Mouse (Mus musculus) CH12.LX (cell line): ENCODE data around the gene Hba-a2. TPM values are rescaled to one million over a fixed set of nuclear protein-coding genes. Genes with fewer than 3 reads are reported as not detected.

ENCODE experiments used
- DNase-seq: peaks from one replicate; pipeline ENCODE4 v3.0.0-alpha.2; 2013; ENCODE audit errors: extremely low read depth
- H3K27ac ChIP-seq: 2 replicates; pipeline ENCODE4 v1.5.1; 2012; ENCODE audit warnings: low read depth, mild to moderate bottlenecking, control low read depth, moderate library complexity; ENCODE audit not compliant: insufficient read depth
- H3K27me3 ChIP-seq: replicated peaks from 2 replicates; pipeline ENCODE3; 2012; ENCODE audit warnings: inconsistent platforms
- H3K36me3 ChIP-seq, 2 experiments: replicated peaks in 1 of 2; 2 replicates each; pipeline versions ENCODE3 to v1.6.1; 2012; ENCODE audit warnings: inconsistent platforms in 1 of 2, low read length in 1 of 2, mild to moderate bottlenecking in 1 of 2, mixed read lengths in 1 of 2, moderate library complexity in 1 of 2; ENCODE audit not compliant: control insufficient read depth in 1 of 2, insufficient read depth in 1 of 2
- H3K4me1 ChIP-seq, 2 experiments: 2 replicates each; pipeline ENCODE4 v1.6.1; 2012; ENCODE audit warnings: inconsistent platforms in 1 of 2, moderate library complexity in 1 of 2; ENCODE audit not compliant: insufficient read depth in 2 of 2, control insufficient read depth in 1 of 2
- H3K4me2 ChIP-seq: 2 replicates; pipeline ENCODE4 v1.6.1; 2012; ENCODE audit warnings: low read depth, mild to moderate bottlenecking, control low read depth; ENCODE audit not compliant: poor library complexity, insufficient read depth, severe bottlenecking
- H3K4me3 ChIP-seq, 3 experiments: fragments of 150-350 bp in 1 of 3; sonication (generic) in 1 of 3; replicated peaks in 1 of 3; 2 replicates each; pipeline versions ENCODE3 to v1.5.1; 2011 to 2012; ENCODE audit warnings: low read depth in 2 of 3, low read length in 2 of 3, mild to moderate bottlenecking in 2 of 3, moderate library complexity in 2 of 3, control low read depth in 1 of 3, improper control_type of control experiment in 1 of 3, inconsistent platforms in 1 of 3, mixed read lengths in 1 of 3; ENCODE audit not compliant: poor library complexity in 1 of 3
- H3K79me2 ChIP-seq: replicated peaks from 2 replicates; pipeline ENCODE4 v1.6.1; 2012; ENCODE audit warnings: mild to moderate bottlenecking, moderate library complexity; ENCODE audit not compliant: control insufficient read depth, poor library complexity, insufficient read depth, severe bottlenecking; ENCODE audit errors: extremely low read depth
- H3K9ac ChIP-seq: 2 replicates; pipeline ENCODE4 v1.6.1; 2012; ENCODE audit warnings: low read depth, mild to moderate bottlenecking, control low read depth, moderate library complexity; ENCODE audit not compliant: insufficient read depth
- H3K9me3 ChIP-seq: replicated peaks from 2 replicates; pipeline ENCODE3; 2012; ENCODE audit warnings: low read length, inconsistent platforms, mixed read lengths
- BHLHE40 ChIP-seq: IDR thresholded peaks from 2 replicates; pipeline ENCODE4 v1.6.1; 2011; ENCODE audit warnings: mild to moderate bottlenecking, low read depth, low read length, improper control_type of control experiment
- CHD1 ChIP-seq: IDR thresholded peaks from 2 replicates; pipeline ENCODE4 v1.6.1; 2012; ENCODE audit warnings: low read depth, low read length, improper control_type of control experiment, inconsistent platforms
- CHD2 ChIP-seq: IDR thresholded peaks from 2 replicates; pipeline ENCODE4 v1.6.1; 2011; ENCODE audit warnings: low read length, improper control_type of control experiment
- ELF1 ChIP-seq: IDR thresholded peaks from 2 replicates; pipeline ENCODE4 v1.6.1; 2014; ENCODE audit warnings: low read depth, mild to moderate bottlenecking, inconsistent platforms, low read length, improper control_type of control experiment
- EP300 ChIP-seq: IDR thresholded peaks from 2 replicates; pipeline ENCODE4 v1.6.1; 2011; ENCODE audit warnings: low read length, improper control_type of control experiment
- GABPA ChIP-seq: IDR thresholded peaks from 2 replicates; pipeline ENCODE4 v1.6.1; 2012; ENCODE audit warnings: low read depth, low read length, improper control_type of control experiment, inconsistent platforms; ENCODE audit not compliant: insufficient replicate concordance
- HCFC1 ChIP-seq: IDR thresholded peaks from 2 replicates; pipeline ENCODE4 v1.6.1; 2012; ENCODE audit warnings: low read depth, mild to moderate bottlenecking, inconsistent platforms, low read length, improper control_type of control experiment
- IRF4 ChIP-seq: IDR thresholded peaks from 2 replicates; pipeline ENCODE4 v1.6.1; 2014; ENCODE audit warnings: low read depth, mild to moderate bottlenecking, inconsistent platforms, low read length, improper control_type of control experiment
- JUN ChIP-seq: IDR thresholded peaks from 2 replicates; pipeline ENCODE4 v1.6.1; 2011; ENCODE audit warnings: low read depth, mild to moderate bottlenecking, low read length, improper control_type of control experiment, moderate library complexity; ENCODE audit not compliant: insufficient read depth
- JUND ChIP-seq: conservative IDR thresholded peaks from 2 replicates; pipeline ENCODE4 v1.6.1; 2011; ENCODE audit warnings: low read depth, low read length, improper control_type of control experiment
- MAFK ChIP-seq: IDR thresholded peaks from 2 replicates; pipeline ENCODE4 v1.6.1; 2011; ENCODE audit warnings: low read length, improper control_type of control experiment; ENCODE audit not compliant: insufficient replicate concordance
- RCOR1 ChIP-seq: conservative IDR thresholded peaks from 2 replicates; pipeline ENCODE4 v1.6.1; 2012; ENCODE audit warnings: low read depth, mild to moderate bottlenecking, inconsistent platforms, low read length, improper control_type of control experiment
- SIN3A ChIP-seq: IDR thresholded peaks from 2 replicates; pipeline ENCODE4 v1.6.1; 2012; ENCODE audit warnings: low read length, improper control_type of control experiment, inconsistent platforms
- SMC3 ChIP-seq: IDR thresholded peaks from 2 replicates; pipeline ENCODE4 v1.6.1; 2011; ENCODE audit warnings: low read depth, low read length, improper control_type of control experiment
- TCF12 ChIP-seq: IDR thresholded peaks from 2 replicates; pipeline ENCODE4 v1.6.1; 2014; ENCODE audit warnings: low read depth, mild to moderate bottlenecking, inconsistent platforms, low read length, improper control_type of control experiment
- ZC3H11A ChIP-seq: IDR thresholded peaks from 2 replicates; pipeline ENCODE4 v1.6.1; 2012; ENCODE audit warnings: low read depth, mild to moderate bottlenecking, inconsistent platforms, low read length, improper control_type of control experiment
- ZNF384 ChIP-seq: IDR thresholded peaks from 2 replicates; pipeline ENCODE4 v1.6.1; 2012; ENCODE audit warnings: low read depth, low read length, improper control_type of control experiment, inconsistent platforms
- dilution Hi-C: fragments of 300-500 bp; cut with MboI; formaldehyde crosslinking; loops from 2 replicates; pipeline ENCODE4 v1.14.3; 2020; ENCODE audit warnings: low sequenced_read_pairs; ENCODE audit not compliant: extremely low pct_unique_long_range_greater_than_20kb, extremely low pct_ligation_motif_present
- in situ Hi-C: fragments of 300-500 bp; cut with MboI; formaldehyde crosslinking; loops from 3 replicates; pipeline ENCODE4 v1.14.3; 2019; ENCODE audit warnings: low sequenced_read_pairs, low pct_ligation_motif_present, low pct_unique_long_range_greater_than_20kb, mixed read lengths
- polyA plus RNA-seq: library from polyadenylated mRNA; unstranded; fragments of >175 nt; gene quantifications from 2 replicates; pipeline ENCODE4 v1.2.1, GENCODE M21; 2012; ENCODE audit warnings: low read depth; ENCODE audit not compliant: insufficient read length
- total RNA-seq, 2 experiments: library from RNA; depleted of rRNA; stranded (reverse); fragments of 300-350 nt in 1 of 2; fragments of >200 nt in 1 of 2; gene quantifications; 2 replicates each; pipeline ENCODE4 v1.2.3; 2012 to 2014

The Hba-a2 gene
- total and polyA plus RNA-seq, 3 experiments, result 2.9 to 10.3 (median 4.6) TPM

DNA sequence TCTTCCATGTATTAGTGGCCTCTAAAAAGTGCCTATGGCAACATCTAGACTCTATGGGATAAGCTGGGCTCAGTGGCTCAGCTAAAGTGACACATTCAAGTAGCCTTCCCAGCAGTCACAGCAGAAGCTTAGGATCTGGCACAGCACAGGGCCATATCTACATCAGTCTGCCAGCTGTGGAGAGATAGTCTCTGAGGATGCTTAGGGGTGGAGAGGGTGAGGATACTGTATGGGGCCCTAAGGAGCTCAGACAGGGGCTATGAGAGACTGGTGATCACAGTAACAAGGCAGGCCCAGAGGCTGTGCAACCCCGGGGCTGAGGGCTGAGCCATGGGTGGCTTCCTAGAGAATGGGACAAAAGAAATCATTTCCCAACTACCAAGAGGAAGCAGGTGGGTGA, 10.7 kb downstream of the Hba-a2 start:
- TF ChIP-seq JUN (no peak), HCFC1 (no peak), EP300 (no peak), JUND (no peak), MAFK (no peak), SIN3A (no peak), IRF4 (no peak), TCF12 (no peak)
- H3K4me3 ChIP-seq, result no peak overlapping the region
- no peak overlapping the region for H3K9ac ChIP-seq
- H3K79me2 ChIP-seq, result no peaks in the 10 kb centered on the region
- DNase-seq, result no peak
- H3K4me2 ChIP-seq, result no peak overlapping the region
- H3K4me1 ChIP-seq, result no peaks in the 10 kb centered on the region; a peak in 1 of 4 replicates
- H3K27ac ChIP-seq, result no peak overlapping the region
- dilution Hi-C loops (no loop called here), in situ Hi-C loops (loop anchor here (10.0 to 25.0 kb wide), 2 partner anchors 122 to 320 kb away; no protein-coding TSS in a partner anchor)
- H3K36me3 ChIP-seq, result no peaks in the 10 kb centered on the region
- peaks cover 14% of the 10 kb centered on the region for H3K27me3 ChIP-seq
- no peaks in the 10 kb centered on the region for H3K9me3 ChIP-seq

DNA sequence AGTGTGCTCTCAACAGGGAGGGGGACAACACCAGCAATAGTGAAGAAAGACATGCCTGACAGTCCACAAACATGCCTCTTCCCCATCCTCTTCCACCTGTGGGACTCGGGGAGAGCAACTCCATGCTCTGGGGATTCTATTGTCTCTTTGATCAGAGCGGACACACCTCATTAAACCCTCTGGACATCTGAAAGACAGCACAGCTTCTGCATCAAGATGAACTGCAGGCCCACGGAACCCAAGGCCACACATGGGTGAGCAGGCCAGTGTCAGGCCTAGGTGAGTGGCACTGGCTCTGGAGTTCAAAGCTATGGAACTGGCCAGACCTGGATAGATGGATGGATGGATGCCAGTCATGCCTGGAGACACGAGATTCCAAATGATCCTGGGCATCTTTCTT, 13.2 kb downstream of the Hba-a2 start:
- peaks cover 0 to 3% of the 10 kb centered on the region in 2 experiments; a peak in 2 of 4 replicates for H3K4me1 ChIP-seq
- no peaks in the 10 kb centered on the region for H3K9me3 ChIP-seq
- H3K27ac ChIP-seq, result no peak overlapping the region
- H3K9ac ChIP-seq, result no peak overlapping the region
- in situ Hi-C loops (loop anchor here (10.0 to 25.0 kb wide), 2 partner anchors 125 to 322 kb away; no protein-coding TSS in a partner anchor), dilution Hi-C loops (no loop called here)
- H3K4me2 ChIP-seq, result no peak overlapping the region
- no peaks in the 10 kb centered on the region for H3K79me2 ChIP-seq
- peaks cover 6% of the 10 kb centered on the region for H3K27me3 ChIP-seq
- H3K4me3 ChIP-seq, result no peak overlapping the region
- TF ChIP-seq RCOR1 (no peak), IRF4 (no peak), CHD1 (no peak), GABPA (no peak), ZC3H11A (no peak), CHD2 (no peak), SMC3 (no peak), ZNF384 (no peak), ELF1 (no peak), BHLHE40 (no peak)
- no peaks in the 10 kb centered on the region for H3K36me3 ChIP-seq
- no peak for DNase-seq
